15 mouse cellular contexts compared by ENCODE assay signal in the genomic region with DNA sequence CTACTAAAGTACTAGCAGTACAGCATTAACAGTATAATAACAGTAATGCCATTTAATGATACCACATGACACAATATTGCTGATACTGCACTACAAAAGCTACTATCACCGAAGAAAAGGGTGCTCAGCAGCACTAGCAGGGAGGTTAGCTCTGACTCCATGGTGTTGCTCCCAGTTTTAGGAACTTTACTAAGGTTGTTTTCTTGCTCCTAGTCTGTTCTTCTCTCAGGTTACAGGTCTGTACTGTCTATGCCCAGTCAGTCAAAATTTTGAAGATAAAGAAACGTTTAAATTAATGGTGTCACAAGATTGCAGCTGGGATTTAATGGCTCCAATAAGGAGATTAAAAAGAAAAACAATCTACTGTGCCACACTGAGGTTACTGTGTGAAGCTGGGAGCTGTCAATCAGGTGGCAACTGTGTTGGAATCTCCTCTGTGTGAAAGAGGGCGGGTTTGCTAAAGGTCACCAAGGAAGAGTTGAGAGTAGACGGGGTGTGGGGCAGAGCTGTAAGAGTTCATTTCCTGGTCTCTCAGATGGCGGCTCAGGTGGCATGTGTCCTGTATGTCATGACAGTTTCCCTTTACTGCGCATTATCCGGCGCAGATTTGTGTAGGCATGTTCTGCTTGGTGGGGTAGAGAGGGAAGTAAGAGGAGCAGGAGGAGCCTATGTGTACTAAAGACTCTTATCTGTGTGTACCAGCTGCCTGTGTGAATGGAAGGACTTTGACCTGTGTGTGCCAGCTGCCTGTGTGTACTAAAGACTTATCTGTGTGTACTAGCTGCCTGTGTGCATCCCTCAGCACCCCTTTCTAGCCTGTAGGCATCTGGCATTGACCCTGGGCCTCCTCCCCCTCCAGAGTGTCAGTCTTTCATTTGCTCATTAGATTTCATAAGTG.
DNase-seq lines count a peak whose midpoint lies in the region; ATAC-seq and TF ChIP-seq lines count a peak whose summit lies in the region.
"Had no signal": no experiment of that assay in that cellular context is flagged by ENCODE, and none has a peak within 500 bp of the region (broad histone marks: within the 10 kb centered on the region; RNA-seq: fewer than 3 reads in every experiment).

No protein-coding gene starts in this region.

- TF ChIP-seq EP300 in stomach, postnatal 0 days (optimal IDR thresholded peaks at IDR 0.05) = no peak

- TF ChIP-seq CTCF in stomach, postnatal 0 days (IDR thresholded peaks at IDR 0.05; ENCODE audit: low read depth) = no peak

- no peaks in the 10 kb centered on the region for H3K36me3 ChIP-seq in liver, embryonic 13.5 days
- no peaks in the 10 kb centered on the region for H3K36me3 ChIP-seq in stomach, postnatal 0 days (ENCODE audit: control insufficient read depth, insufficient read depth, low read length)
- H3K36me3 ChIP-seq: embryonic facial prominence, embryonic 13.5 days; forebrain, embryonic 15.5 days; limb, embryonic 13.5 days had no signal

- intact Hi-C loops in left cerebral cortex, postnatal 25 days (cut with DNase I) = no loop called here

- ATAC-seq in liver, embryonic 13.5 days (ENCODE audit: low read depth) = peak; percentile 48
- ATAC-seq in stomach, postnatal 0 days (ENCODE audit: low FRiP score, low TSS enrichment) = peak; percentile 95
- ATAC-seq in cerebellum, adult (ENCODE audit: insufficient number of reproducible peaks, low FRiP score, low TSS enrichment) = no peak
- ATAC-seq: forebrain, embryonic 15.5 days had no signal

- WGBS in liver, embryonic 13.5 days (ENCODE audit: insufficient replicate concordance) = 39% methylated on average over 8 of the region's 8 CpGs
- 40% methylated on average over 8 of the region's 8 CpGs for WGBS in stomach, postnatal 0 days

- DNase-seq in thymus, postnatal 0 days (ENCODE audit: low spot score) = peak; percentile 8
- DNase-seq in thymus, adult 18-20 months = no peak
- peak; percentile 76 for DNase-seq in kidney, adult 9 months
- no peak for DNase-seq in liver, embryonic 13.5 days
- DNase-seq in stomach, postnatal 0 days (ENCODE audit: low spot score) = peak; percentile 60
- DNase-seq in heart, adult 9 months (ENCODE audit: low spot score in 2 of 2) = no peak
- no peak for DNase-seq in left cerebral cortex, postnatal 25 days (ENCODE audit: low spot score in 2 of 2)
- DNase-seq: cerebellum, postnatal 14 days; gastrocnemius, postnatal 36 days; thymus, postnatal 25 days had no signal

- no peak overlapping the region for H3K9ac ChIP-seq in liver, embryonic 13.5 days
- no peak overlapping the region for H3K9ac ChIP-seq in stomach, postnatal 0 days (ENCODE audit: low read length)
- H3K9ac ChIP-seq: embryonic facial prominence, embryonic 13.5 days; forebrain, embryonic 15.5 days; limb, embryonic 13.5 days had no signal

- H3K4me2 ChIP-seq in liver, embryonic 13.5 days = no peak overlapping the region
- no peak overlapping the region for H3K4me2 ChIP-seq in stomach, postnatal 0 days (replicated peaks; ENCODE audit: low read depth)
- H3K4me2 ChIP-seq: embryonic facial prominence, embryonic 13.5 days; forebrain, embryonic 15.5 days; limb, embryonic 13.5 days had no signal

- no peaks in the 10 kb centered on the region for H3K4me1 ChIP-seq in liver, embryonic 13.5 days (replicated peaks)
- no peaks in the 10 kb centered on the region for H3K4me1 ChIP-seq in stomach, postnatal 0 days (replicated peaks; ENCODE audit: control insufficient read depth, insufficient read depth)
- H3K4me1 ChIP-seq: embryonic facial prominence, embryonic 13.5 days; forebrain, embryonic 15.5 days; limb, embryonic 13.5 days had no signal

- no peaks in the 10 kb centered on the region for H3K9me3 ChIP-seq in liver, embryonic 13.5 days (replicated peaks)
- H3K9me3 ChIP-seq in stomach, postnatal 0 days (ENCODE audit: control insufficient read depth, low read length) = no peaks in the 10 kb centered on the region
- H3K9me3 ChIP-seq: embryonic facial prominence, embryonic 13.5 days; forebrain, embryonic 15.5 days; limb, embryonic 13.5 days had no signal

- H3K27me3 ChIP-seq in liver, embryonic 13.5 days = no peaks in the 10 kb centered on the region
- no peaks in the 10 kb centered on the region for H3K27me3 ChIP-seq in stomach, postnatal 0 days (ENCODE audit: control insufficient read depth, insufficient read depth, low read length)
- H3K27me3 ChIP-seq: embryonic facial prominence, embryonic 13.5 days; forebrain, embryonic 15.5 days; limb, embryonic 13.5 days had no signal

- no peak overlapping the region for H3K27ac ChIP-seq in liver, embryonic 13.5 days
- peak overlapping the region; percentile 45; the same call in 1 of the 2 replicates for H3K27ac ChIP-seq in stomach, postnatal 0 days (replicated peaks)
- H3K27ac ChIP-seq: embryonic facial prominence, embryonic 13.5 days; forebrain, embryonic 15.5 days; limb, embryonic 13.5 days; macrophage had no signal

- H3K4me3 ChIP-seq in liver, embryonic 13.5 days (replicated peaks) = no peak overlapping the region
- no peak overlapping the region for H3K4me3 ChIP-seq in stomach, postnatal 0 days (ENCODE audit: low read depth, low read length)
- H3K4me3 ChIP-seq: embryonic facial prominence, embryonic 13.5 days; forebrain, embryonic 15.5 days; limb, embryonic 13.5 days had no signal

Comparison
In these comparisons a context has a peak if more than half of its experiments do, and no peak if none do; other contexts are left out.
1. DNase-seq: peak in thymus, postnatal 0 days (single experiment), kidney, adult 9 months (single experiment) and stomach, postnatal 0 days (single experiment); none in thymus, adult 18-20 months (0 of 2), liver, embryonic 13.5 days (single experiment), heart, adult 9 months (0 of 2) and left cerebral cortex, postnatal 25 days (0 of 2).